Mouse (Mus musculus) MEL (cell line): ENCODE measurements around the gene Tmco4. TPM values are rescaled to one million over a fixed set of nuclear protein-coding genes. Genes with fewer than 3 reads are reported as not detected.

Experiments
- DNase-seq: peaks from one replicate; pipeline ENCODE4 v3.0.0; 2011; ENCODE audit warnings: low read depth, low spot score
- H3K27ac ChIP-seq: 2 replicates; pipeline ENCODE4 v1.5.1; 2012; ENCODE audit warnings: low read depth, mild to moderate bottlenecking, control low read depth, low read length, moderate library complexity; ENCODE audit not compliant: control insufficient read depth
- H3K27me3 ChIP-seq, 2 experiments: fragments of 150-350 bp in 1 of 2; sonication (generic) in 1 of 2; 2 replicates each; pipeline ENCODE4 v1.6.1; 2012; ENCODE audit warnings: low read length in 2 of 2, mild to moderate bottlenecking in 2 of 2, improper control_type of control experiment in 1 of 2, moderate library complexity in 1 of 2; ENCODE audit not compliant: insufficient read depth in 2 of 2, control insufficient read depth in 1 of 2
- H3K36me3 ChIP-seq, 2 experiments: 2 replicates each; pipeline ENCODE4 v1.6.1; 2012 to 2014; ENCODE audit warnings: low read length in 2 of 2, improper control_type of control experiment in 1 of 2, inconsistent platforms in 1 of 2, mild to moderate bottlenecking in 1 of 2; ENCODE audit not compliant: insufficient read depth in 2 of 2, control insufficient read depth in 1 of 2
- H3K4me1 ChIP-seq, 2 experiments: fragments of 150-350 bp in 1 of 2; sonication (generic) in 1 of 2; 2 replicates each; pipeline ENCODE4 v1.6.1; 2012; ENCODE audit warnings: low read length in 2 of 2, improper control_type of control experiment in 1 of 2, mild to moderate bottlenecking in 1 of 2; ENCODE audit not compliant: insufficient read depth in 2 of 2, control insufficient read depth in 1 of 2
- H3K4me3 ChIP-seq, 2 experiments: fragments of 150-350 bp in 1 of 2; sonication (generic) in 1 of 2; 2 replicates each; pipeline ENCODE4 v1.5.1; 2012; ENCODE audit warnings: low read depth in 2 of 2, low read length in 2 of 2, mild to moderate bottlenecking in 2 of 2, moderate library complexity in 2 of 2, control low read depth in 1 of 2, improper control_type of control experiment in 1 of 2; ENCODE audit not compliant: control insufficient read depth in 1 of 2, insufficient read depth in 1 of 2
- H3K79me2 ChIP-seq: 2 replicates; pipeline ENCODE4 v1.6.1; 2012; ENCODE audit warnings: mild to moderate bottlenecking, low read length, moderate library complexity; ENCODE audit not compliant: control insufficient read depth, poor library complexity, insufficient read depth
- H3K9ac ChIP-seq: 2 replicates; pipeline ENCODE4 v1.6.1; 2012; ENCODE audit warnings: low read depth, mild to moderate bottlenecking, control low read depth, low read length, moderate library complexity; ENCODE audit not compliant: control insufficient read depth, poor library complexity, severe bottlenecking
- H3K9me3 ChIP-seq: fragments of 150-350 bp; sonication (generic); replicated peaks from 2 replicates; pipeline ENCODE4 v1.6.1; 2012; ENCODE audit warnings: mild to moderate bottlenecking, low read length, improper control_type of control experiment, moderate library complexity; ENCODE audit not compliant: insufficient read depth
- BHLHE40 ChIP-seq: IDR thresholded peaks from 2 replicates; pipeline ENCODE4 v1.6.1; 2012; ENCODE audit warnings: low read depth, mild to moderate bottlenecking, inconsistent platforms, low read length, improper control_type of control experiment, borderline replicate concordance
- CHD2 ChIP-seq: IDR thresholded peaks from 2 replicates; pipeline ENCODE4 v1.6.1; 2011; ENCODE audit warnings: low read length, improper control_type of control experiment
- E2F4 ChIP-seq: IDR thresholded peaks from 2 replicates; pipeline ENCODE4 v1.6.1; 2011; ENCODE audit warnings: low read depth, low read length, improper control_type of control experiment, borderline replicate concordance
- ETS1 ChIP-seq: IDR thresholded peaks from 2 replicates; pipeline ENCODE4 v1.6.1; 2012; ENCODE audit warnings: low read depth, mild to moderate bottlenecking, inconsistent platforms, low read length, improper control_type of control experiment, moderate library complexity
- GABPA ChIP-seq: IDR thresholded peaks from 2 replicates; pipeline ENCODE4 v1.6.1; 2012; ENCODE audit warnings: low read depth, mild to moderate bottlenecking, inconsistent platforms, low read length, improper control_type of control experiment, moderate library complexity
- HCFC1 ChIP-seq: IDR thresholded peaks from 2 replicates; pipeline ENCODE4 v1.6.1; 2012; ENCODE audit warnings: low read depth, mild to moderate bottlenecking, inconsistent platforms, low read length, improper control_type of control experiment, moderate library complexity
- JUND ChIP-seq: IDR thresholded peaks from 2 replicates; pipeline ENCODE4 v1.6.1; 2011; ENCODE audit warnings: low read depth, mild to moderate bottlenecking, improper control_type of control experiment, low read length
- KAT2A ChIP-seq: conservative IDR thresholded peaks from 2 replicates; pipeline ENCODE4 v1.6.1; 2012; ENCODE audit warnings: low read depth, low read length, improper control_type of control experiment, inconsistent platforms
- MEF2A ChIP-seq: IDR thresholded peaks from 2 replicates; pipeline ENCODE4 v1.6.1; 2014; ENCODE audit warnings: low read depth, mild to moderate bottlenecking, inconsistent platforms, low read length, improper control_type of control experiment; ENCODE audit not compliant: poor library complexity, insufficient replicate concordance, severe bottlenecking; ENCODE audit errors: extremely low read depth
- MXI1 ChIP-seq: IDR thresholded peaks from 2 replicates; pipeline ENCODE4 v1.6.1; 2011; ENCODE audit warnings: mild to moderate bottlenecking, low read depth, low read length, improper control_type of control experiment
- NRF1 ChIP-seq: IDR thresholded peaks from 2 replicates; pipeline ENCODE4 v1.6.1; 2014; ENCODE audit warnings: low read depth, mild to moderate bottlenecking, inconsistent platforms, low read length, improper control_type of control experiment, moderate library complexity; ENCODE audit not compliant: poor library complexity, insufficient read depth, severe bottlenecking
- POLR2A ChIP-seq, 2 experiments: IDR thresholded peaks; 2 replicates each; pipeline ENCODE4 v1.6.1; 2011 to 2012; ENCODE audit warnings: low read length in 2 of 2, mild to moderate bottlenecking in 2 of 2, control low read depth in 1 of 2, improper control_type of control experiment in 1 of 2, low read depth in 1 of 2, moderate library complexity in 1 of 2; ENCODE audit not compliant: control insufficient read depth in 1 of 2, insufficient read depth in 1 of 2, poor library complexity in 1 of 2
- POLR2AphosphoS5 ChIP-seq: IDR thresholded peaks from 2 replicates; pipeline ENCODE4 v1.6.1; 2012; ENCODE audit warnings: low read depth, borderline replicate concordance, mild to moderate bottlenecking, inconsistent platforms, low read length, moderate library complexity, mixed read lengths
- RAD21 ChIP-seq: IDR thresholded peaks from 2 replicates; pipeline ENCODE4 v1.6.1; 2011; ENCODE audit warnings: mild to moderate bottlenecking, low read depth, low read length, improper control_type of control experiment
- RCOR1 ChIP-seq: IDR thresholded peaks from 2 replicates; pipeline ENCODE4 v1.6.1; 2012; ENCODE audit warnings: low read depth, mild to moderate bottlenecking, inconsistent platforms, low read length, improper control_type of control experiment
- SIN3A ChIP-seq: IDR thresholded peaks from 2 replicates; pipeline ENCODE4 v1.6.1; 2012; ENCODE audit warnings: low read length, improper control_type of control experiment, inconsistent platforms
- SMC3 ChIP-seq: IDR thresholded peaks from 2 replicates; pipeline ENCODE4 v1.6.1; 2011; ENCODE audit warnings: low read depth, low read length, improper control_type of control experiment
- TAL1 ChIP-seq: IDR thresholded peaks from 2 replicates; pipeline ENCODE4 v1.6.1; 2012; ENCODE audit warnings: mild to moderate bottlenecking, inconsistent platforms, low read length, moderate library complexity, mixed read lengths
- TBP ChIP-seq: IDR thresholded peaks from 2 replicates; pipeline ENCODE4 v1.8.0; 2011; ENCODE audit warnings: low read depth, low read length, improper control_type of control experiment
- UBTF ChIP-seq: IDR thresholded peaks from 2 replicates; pipeline ENCODE4 v1.6.1; 2012; ENCODE audit warnings: low read depth, mild to moderate bottlenecking, inconsistent platforms, low read length, improper control_type of control experiment, moderate library complexity, borderline replicate concordance; ENCODE audit not compliant: insufficient read depth
- USF1 ChIP-seq: IDR thresholded peaks from 2 replicates; pipeline ENCODE4 v1.6.1; 2014; ENCODE audit warnings: low read depth, mild to moderate bottlenecking, inconsistent platforms, low read length, improper control_type of control experiment, moderate library complexity
- USF2 ChIP-seq, 2 experiments: IDR thresholded peaks; 2 replicates each; pipeline ENCODE4 v1.6.1; 2011 to 2012; ENCODE audit warnings: improper control_type of control experiment in 2 of 2, low read length in 2 of 2, borderline replicate concordance in 1 of 2, inconsistent platforms in 1 of 2, low read depth in 1 of 2, mild to moderate bottlenecking in 1 of 2; ENCODE audit not compliant: insufficient read depth in 1 of 2
- ZC3H11A ChIP-seq: IDR thresholded peaks from 2 replicates; pipeline ENCODE4 v1.6.1; 2012; ENCODE audit warnings: low read depth, mild to moderate bottlenecking, inconsistent platforms, low read length, improper control_type of control experiment
- ZKSCAN1 ChIP-seq: IDR thresholded peaks from 2 replicates; pipeline ENCODE4 v1.6.1; 2012; ENCODE audit warnings: low read depth, mild to moderate bottlenecking, inconsistent platforms, low read length, improper control_type of control experiment, moderate library complexity
- ZNF384 ChIP-seq: IDR thresholded peaks from 2 replicates; pipeline ENCODE4 v1.6.1; 2012; ENCODE audit warnings: low read depth, mild to moderate bottlenecking, inconsistent platforms, low read length, improper control_type of control experiment
- polyA plus RNA-seq, 2 experiments: library from polyadenylated mRNA; stranded (reverse) in 1 of 2; unstranded in 1 of 2; fragments of >175 nt in 1 of 2; fragments of >200 nt in 1 of 2; gene quantifications; 2 replicates each; pipeline versions ENCODE4 v1.2.1 to v1.2.4; 2012; ENCODE audit warnings: low replicate concordance in 2 of 2, low read depth in 1 of 2; ENCODE audit not compliant: insufficient read length in 2 of 2, insufficient read depth in 1 of 2, missing spikeins in 1 of 2
- total RNA-seq: library from RNA; depleted of rRNA; stranded (reverse); fragments of 300-350 nt; gene quantifications from 2 replicates; pipeline ENCODE4 v1.2.3, GENCODE M21; 2012

The Tmco4 gene
- total and polyA plus RNA-seq, 3 experiments: 16.5 to 24.7 TPM; not detected in 1

- Histone ChIP-seq H3K27me3 (no peaks in the 10 kb centered on the region), H3K27ac (no peak overlapping the region), H3K36me3 (no peaks in the 10 kb centered on the region), H3K9me3 (no peaks in the 10 kb centered on the region), H3K79me2 (no peaks in the 10 kb centered on the region), H3K4me1 (no peaks in the 10 kb centered on the region), H3K4me3 (no peak overlapping the region), H3K9ac (no peak overlapping the region)
- no peak for DNase-seq
- no peak for TF ChIP-seq USF2 (IDR thresholded peaks at IDR 0.05; ENCODE audit: borderline replicate concordance in 1 of 2, insufficient read depth in 1 of 2, low read depth in 1 of 2, low read length in 2 of 2)
- no peak for TF ChIP-seq TAL1
- TF ChIP-seq TBP: no peak
- no peak for TF ChIP-seq HCFC1
- no peak for TF ChIP-seq KAT2A
- TF ChIP-seq RCOR1: no peak
- TF ChIP-seq BHLHE40: no peak
- no peak for TF ChIP-seq JUND
- no peak for TF ChIP-seq MXI1
- no peak for TF ChIP-seq RAD21
- no peak for TF ChIP-seq MEF2A
- TF ChIP-seq ZKSCAN1: no peak
- TF ChIP-seq POLR2AphosphoS5: no peak
- TF ChIP-seq NRF1: no peak
- TF ChIP-seq POLR2A (IDR thresholded peaks at IDR 0.05; ENCODE audit: control insufficient read depth in 1 of 2, insufficient read depth in 1 of 2, low read depth in 1 of 2, low read length in 2 of 2, poor library complexity in 1 of 2): no peak
These were observed 85.3 kb downstream of the Tmco4 start for GRCm38 (mm10) chr4:139058029-139058428.

GRCm38 (mm10) chr4:139059569-139059968, 86.9 kb downstream of the Tmco4 start:
- Histone ChIP-seq H3K9me3 (no peaks in the 10 kb centered on the region), H3K79me2 (no peaks in the 10 kb centered on the region), H3K36me3 (no peaks in the 10 kb centered on the region), H3K9ac (no peak overlapping the region), H3K27me3 (no peaks in the 10 kb centered on the region), H3K4me3 (no peak overlapping the region), H3K4me1 (no peaks in the 10 kb centered on the region), H3K27ac (no peak overlapping the region)
- peak; percentile 54 for DNase-seq
- TF ChIP-seq USF2 (IDR thresholded peaks at IDR 0.05; ENCODE audit: borderline replicate concordance in 1 of 2, insufficient read depth in 1 of 2, low read depth in 1 of 2, low read length in 2 of 2): no peak
- no peak for TF ChIP-seq KAT2A
- no peak for TF ChIP-seq USF1
- no peak for TF ChIP-seq NRF1
- TF ChIP-seq ZNF384: no peak
- TF ChIP-seq MEF2A: no peak
- no peak for TF ChIP-seq E2F4
- no peak for TF ChIP-seq ETS1
- TF ChIP-seq UBTF: no peak
- TF ChIP-seq GABPA: no peak
- no peak for TF ChIP-seq SIN3A
- TF ChIP-seq BHLHE40: no peak
- TF ChIP-seq POLR2AphosphoS5: no peak
- no peak for TF ChIP-seq TAL1
- no peak for TF ChIP-seq SMC3
- TF ChIP-seq CHD2: no peak
- no peak for TF ChIP-seq ZC3H11A
